In genomic region chr8:106368501-106368900, GRCm38 (mm10) we compare ENCODE assay signal across 14 mouse cellular contexts. TPM values are rescaled to one million over a fixed set of nuclear protein-coding genes. Genes with fewer than 3 reads are reported as not detected.
DNase-seq lines count a peak whose midpoint lies in the region; ATAC-seq and TF ChIP-seq lines count a peak whose summit lies in the region.
"Had no signal": no experiment of that assay in that cellular context is flagged by ENCODE, and none has a peak within 500 bp of the region (broad histone marks: within the 10 kb centered on the region; RNA-seq: fewer than 3 reads in every experiment).

No protein-coding gene starts in this region.

- TF ChIP-seq CTCF in liver, adult 2 months (IDR thresholded peaks at IDR 0.05; ENCODE audit: low read depth, low read length): peak; percentile 8; the same call in 1 of the 2 replicates

- H3K27ac ChIP-seq in liver, adult 2 months (replicated peaks; ENCODE audit: insufficient read depth, low read depth, low read length): no peak overlapping the region
- H3K27ac ChIP-seq in liver, embryonic 11.5 days (ENCODE audit: low read depth, low read length): no peak overlapping the region
- H3K27ac ChIP-seq: forebrain, embryonic 13.5 days; midbrain, embryonic 12.5 days; neural tube, embryonic 13.5 days had no signal

- H3K79me2 ChIP-seq in liver, adult 2 months (ENCODE audit: control insufficient read depth, insufficient read depth, low read length): no peaks in the 10 kb centered on the region

- H3K4me3 ChIP-seq in liver, adult 2 months (ENCODE audit: insufficient read depth, low read depth, low read length): no peak overlapping the region
- H3K4me3 ChIP-seq in liver, embryonic 11.5 days (ENCODE audit: low read depth, low read length): no peak overlapping the region
- H3K4me3 ChIP-seq: forebrain, embryonic 13.5 days; midbrain, embryonic 12.5 days; neural tube, embryonic 13.5 days had no signal

- no peaks in the 10 kb centered on the region for H3K4me1 ChIP-seq in liver, adult 2 months (ENCODE audit: control insufficient read depth, insufficient read depth, low read length)
- no peaks in the 10 kb centered on the region for H3K4me1 ChIP-seq in liver, embryonic 11.5 days (replicated peaks; ENCODE audit: control insufficient read depth, insufficient read depth, low read length)
- H3K4me1 ChIP-seq: forebrain, embryonic 13.5 days; midbrain, embryonic 12.5 days; neural tube, embryonic 13.5 days had no signal

- H3K9me3 ChIP-seq in liver, embryonic 11.5 days (ENCODE audit: control insufficient read depth, low read length): no peaks in the 10 kb centered on the region
- H3K9me3 ChIP-seq: forebrain, embryonic 13.5 days; midbrain, embryonic 12.5 days; neural tube, embryonic 13.5 days had no signal

- no peak for TF ChIP-seq POLR2A in liver, adult 2 months (IDR thresholded peaks at IDR 0.05; ENCODE audit: extremely low read depth, insufficient read depth, low read length)

- WGBS in liver, adult 2 months: 66% methylated on average over 3 of the region's 3 CpGs
- WGBS in liver, embryonic 11.5 days: 60% methylated on average over 3 of the region's 3 CpGs

- H3K36me3 ChIP-seq in liver, adult 2 months (ENCODE audit: control insufficient read depth, insufficient read depth, low read length): no peaks in the 10 kb centered on the region
- H3K36me3 ChIP-seq in liver, embryonic 11.5 days (ENCODE audit: control insufficient read depth, insufficient read depth, low read length): no peaks in the 10 kb centered on the region
- H3K36me3 ChIP-seq: midbrain, embryonic 12.5 days; neural tube, embryonic 13.5 days had no signal

- ATAC-seq in CD4-positive, CD25-positive, alpha-beta regulatory T cell, adult 4 months: no peak
- ATAC-seq in liver, embryonic 11.5 days (replicated peaks; ENCODE audit: low FRiP score): no peak
- ATAC-seq: forebrain, embryonic 13.5 days had no signal

- no peaks in the 10 kb centered on the region for H3K27me3 ChIP-seq in liver, adult 2 months (ENCODE audit: control insufficient read depth, insufficient read depth, low read length)
- no peaks in the 10 kb centered on the region for H3K27me3 ChIP-seq in liver, embryonic 11.5 days (replicated peaks; ENCODE audit: control insufficient read depth, insufficient read depth, low read length)
- H3K27me3 ChIP-seq: forebrain, embryonic 13.5 days; midbrain, embryonic 12.5 days; neural tube, embryonic 13.5 days had no signal

- DNase-seq in CD4-positive, CD25-positive, alpha-beta regulatory T cell, adult 2 months (ENCODE audit: low read depth, low spot score): peak; percentile 7
- no peak for DNase-seq in liver, adult 2 months (ENCODE audit: extremely low read depth, low read depth, low spot score)
- DNase-seq in liver, embryonic 11.5 days (ENCODE audit: low spot score): no peak
- DNase-seq in ES-CJ7 (ENCODE audit: low read depth, low spot score): peak; percentile 61
- peak; percentile 17 for DNase-seq in induced T-regulatory cell, adult 2 months (ENCODE audit: low read depth)
- no peak for DNase-seq in frontal cortex, adult 2 months (ENCODE audit: extremely low spot score in 1 of 2, low spot score in 1 of 2)
- DNase-seq in cerebellum, adult 11-12 months: no peak
- DNase-seq: cerebellum, postnatal 36 days; heart, postnatal 14 days; lung, postnatal 10 days had no signal

- no peak overlapping the region for H3K4me2 ChIP-seq in liver, embryonic 11.5 days
- H3K4me2 ChIP-seq: forebrain, embryonic 13.5 days; midbrain, embryonic 12.5 days; neural tube, embryonic 13.5 days had no signal

- H3K9ac ChIP-seq in liver, adult 2 months (ENCODE audit: low read depth, low read length): no peak overlapping the region
- no peak overlapping the region for H3K9ac ChIP-seq in liver, embryonic 11.5 days (ENCODE audit: low read depth, low read length)
- H3K9ac ChIP-seq: forebrain, embryonic 13.5 days; midbrain, embryonic 12.5 days; neural tube, embryonic 13.5 days had no signal

RNA-seq across cellular contexts. Expression of gene Smpd3, which starts 30.7 kb away (rescaled TPM):
- polyA plus RNA-seq in CD4-positive, CD25-positive, alpha-beta regulatory T cell, adult 4 months (2017; shearing (Covaris generic)): under 1 TPM in 1 of 2 experiments, not detected in 1; 0.07 TPM
- total RNA-seq in liver, adult 2 months (2014; rRNA removed): 1.3 and 1.8 TPM in 2 replicates
- polyA plus RNA-seq in liver, adult 2 months (2012; rRNA removed): 0.45 and 0.71 TPM in 2 replicates
- 1.3 and 2.2 TPM in 2 replicates for polyA plus RNA-seq in liver, embryonic 11.5 days (2014; fragmentation: Nextera tagmentation; extraction: Ambion mirVana)
- 20.7 and 20.9 TPM in 2 replicates for polyA plus RNA-seq in frontal cortex, adult 2 months (2012; rRNA removed)

RNA-seq across cellular contexts. Expression of gene Zfp90, which starts 46.6 kb away (rescaled TPM):
- polyA plus RNA-seq in CD4-positive, CD25-positive, alpha-beta regulatory T cell, adult 4 months (2017; shearing (Covaris generic)): 1 to 10 TPM; 4.1 to 6.1 TPM
- 1.5 and 1.8 TPM in 2 replicates for total RNA-seq in liver, adult 2 months (2014; rRNA removed)
- polyA plus RNA-seq in liver, adult 2 months (2012; rRNA removed): 0.29 and 0.49 TPM in 2 replicates
- 7.9 and 9.2 TPM in 2 replicates for polyA plus RNA-seq in liver, embryonic 11.5 days (2014; fragmentation: Nextera tagmentation; extraction: Ambion mirVana)
- 13.0 and 14.0 TPM in 2 replicates for polyA plus RNA-seq in frontal cortex, adult 2 months (2012; rRNA removed)

Comparison
In these comparisons a context has a peak if more than half of its experiments do, and no peak if none do; other contexts are left out.
1. DNase-seq: peak in CD4-positive, CD25-positive, alpha-beta regulatory T cell, adult 2 months (single experiment), ES-CJ7 (single experiment) and induced T-regulatory cell, adult 2 months (single experiment); none in liver, adult 2 months (single experiment), liver, embryonic 11.5 days (single experiment), frontal cortex, adult 2 months (0 of 2) and cerebellum, adult 11-12 months (single experiment).